Mouse (Mus musculus): Measurements from ENCODE around the gene Hpca. TPM values are rescaled to one million over a fixed set of nuclear protein-coding genes. Genes with fewer than 3 reads are reported as not detected.

Hpca gene
- polyA plus RNA-seq, 1 experiment from 2014 or later, result not detected

- WGBS (ENCODE audit: missing documents), result 80% methylated on average over 16 of the region's 17 CpGs
- Histone ChIP-seq H3K27ac (no peak overlapping the region), H3K79me2 (ENCODE audit: inconsistent target) (no peaks in the 10 kb centered on the region), H3K4me3 (ENCODE audit: inconsistent target) (no peak overlapping the region), H3K36me3 (ENCODE audit: inconsistent target) (no peaks in the 10 kb centered on the region)
Measured at GRCm38 (mm10) chr4:129141560-129142438, 20.0 kb upstream of the Hpca start.

GRCm38 (mm10) chr4:129140808-129141207, 19.0 kb upstream of the Hpca start:
- Histone ChIP-seq H3K27ac (no peak overlapping the region), H3K79me2 (ENCODE audit: inconsistent target) (no peaks in the 10 kb centered on the region), H3K36me3 (ENCODE audit: inconsistent target) (no peaks in the 10 kb centered on the region), H3K4me3 (ENCODE audit: inconsistent target) (no peak overlapping the region)
- WGBS (ENCODE audit: missing documents), result 35% methylated on average over 4 of the region's 4 CpGs

- Histone ChIP-seq H3K27ac (no peak overlapping the region), H3K4me3 (ENCODE audit: inconsistent target) (no peak overlapping the region), H3K79me2 (ENCODE audit: inconsistent target) (no peaks in the 10 kb centered on the region), H3K36me3 (ENCODE audit: inconsistent target) (no peaks in the 10 kb centered on the region)
- 71% methylated on average over 5 of the region's 5 CpGs for WGBS (ENCODE audit: missing documents)
Measured at GRCm38 (mm10) chr4:129139642-129140041, 17.8 kb upstream of the Hpca start.

- WGBS (ENCODE audit: missing documents), result 70% methylated on average over 14 of the region's 14 CpGs
- H3K27ac ChIP-seq, result no peak overlapping the region
- no peak overlapping the region for H3K4me3 ChIP-seq (ENCODE audit: inconsistent target)
- no peaks in the 10 kb centered on the region for H3K79me2 ChIP-seq (ENCODE audit: inconsistent target)
- H3K36me3 ChIP-seq (ENCODE audit: inconsistent target), result no peaks in the 10 kb centered on the region
Measured at GRCm38 (mm10) chr4:129137392-129138321, 15.8 kb upstream of the Hpca start.

GRCm38 (mm10) chr4:129136579-129137391, 14.9 kb upstream of the Hpca start, which contains the start of gene Fndc5:
Fndc5 (plus strand) TSS chr4:129136999.
- Histone ChIP-seq H3K79me2 (ENCODE audit: inconsistent target) (no peaks in the 10 kb centered on the region), H3K36me3 (ENCODE audit: inconsistent target) (no peaks in the 10 kb centered on the region), H3K27ac (no peak within 1 kb of the TSS), H3K4me3 (ENCODE audit: inconsistent target) (no peak within 1 kb of the TSS)
- WGBS (ENCODE audit: missing documents), result 8% methylated on average over 30 of the region's 80 CpGs

- H3K79me2 ChIP-seq (ENCODE audit: inconsistent target), result no peaks in the 10 kb centered on the region
- no peak overlapping the region for H3K4me3 ChIP-seq (ENCODE audit: inconsistent target)
- 49% methylated on average over 9 of the region's 9 CpGs for WGBS (ENCODE audit: missing documents)
- no peaks in the 10 kb centered on the region for H3K36me3 ChIP-seq (ENCODE audit: inconsistent target)
- no peak overlapping the region for H3K27ac ChIP-seq
Measured at GRCm38 (mm10) chr4:129136189-129136578, 14.3 kb upstream of the Hpca start.

GRCm38 (mm10) chr4:129135637-129136036, 13.8 kb upstream of the Hpca start:
- WGBS (ENCODE audit: missing documents), result 64% methylated on average over 2 of the region's 2 CpGs
- Histone ChIP-seq H3K36me3 (ENCODE audit: inconsistent target) (no peaks in the 10 kb centered on the region), H3K79me2 (ENCODE audit: inconsistent target) (no peaks in the 10 kb centered on the region), H3K4me3 (ENCODE audit: inconsistent target) (no peak overlapping the region), H3K27ac (no peak overlapping the region)

GRCm38 (mm10) chr4:129134799-129135585, 13.2 kb upstream of the Hpca start:
- Histone ChIP-seq H3K27ac (no peak overlapping the region), H3K4me3 (ENCODE audit: inconsistent target) (no peak overlapping the region), H3K79me2 (ENCODE audit: inconsistent target) (no peaks in the 10 kb centered on the region), H3K36me3 (ENCODE audit: inconsistent target) (no peaks in the 10 kb centered on the region)
- 18% methylated on average over 15 of the region's 15 CpGs for WGBS (ENCODE audit: missing documents)

- no peaks in the 10 kb centered on the region for H3K36me3 ChIP-seq (ENCODE audit: inconsistent target)
- H3K4me3 ChIP-seq (ENCODE audit: inconsistent target), result no peak overlapping the region
- no peak overlapping the region for H3K27ac ChIP-seq
- H3K79me2 ChIP-seq (ENCODE audit: inconsistent target), result no peaks in the 10 kb centered on the region
- 4% methylated on average over 15 of the region's 17 CpGs for WGBS (ENCODE audit: missing documents)
Measured at GRCm38 (mm10) chr4:129130755-129131303, 9.0 kb upstream of the Hpca start.

GRCm38 (mm10) chr4:129130149-129130548, 8.3 kb upstream of the Hpca start:
- no peak overlapping the region for H3K4me3 ChIP-seq (ENCODE audit: inconsistent target)
- no peaks in the 10 kb centered on the region for H3K79me2 ChIP-seq (ENCODE audit: inconsistent target)
- no peak overlapping the region for H3K27ac ChIP-seq
- no peaks in the 10 kb centered on the region for H3K36me3 ChIP-seq (ENCODE audit: inconsistent target)
- 4% methylated on average over 8 of the region's 8 CpGs for WGBS (ENCODE audit: missing documents)

GRCm38 (mm10) chr4:129129387-129129786, 7.6 kb upstream of the Hpca start:
- Histone ChIP-seq H3K36me3 (ENCODE audit: inconsistent target) (no peaks in the 10 kb centered on the region), H3K4me3 (ENCODE audit: inconsistent target) (no peak overlapping the region)
- 40% methylated on average over 8 of the region's 9 CpGs for whole genome bisulfite sequencing (ENCODE audit: missing documents)

GRCm38 (mm10) chr4:129128582-129129338, 6.9 kb upstream of the Hpca start:
- WGBS (ENCODE audit: missing documents), result 71% methylated on average over 13 of the region's 13 CpGs
- no peaks in the 10 kb centered on the region for H3K79me2 ChIP-seq (ENCODE audit: inconsistent target)

More at GRCm38 (mm10) chr4:129129387-129129786, 7.6 kb upstream of the Hpca start:
- Histone ChIP-seq H3K79me2 (ENCODE audit: inconsistent target) (no peaks in the 10 kb centered on the region), H3K27ac (no peak overlapping the region)

More at GRCm38 (mm10) chr4:129128582-129129338, 6.9 kb upstream of the Hpca start:
- Histone ChIP-seq H3K27ac (no peak overlapping the region), H3K36me3 (ENCODE audit: inconsistent target) (no peaks in the 10 kb centered on the region), H3K4me3 (ENCODE audit: inconsistent target) (no peak overlapping the region)
